Mouse (Mus musculus) G1E-ER4 (cell line): ENCODE measurements around the gene Sema3f. TPM values are rescaled to one million over a fixed set of nuclear protein-coding genes. Genes with fewer than 3 reads are reported as not detected.

ENCODE experiments used
- GATA1 ChIP-seq: IDR thresholded peaks from one replicate; pipeline ENCODE4 v1.8.0; 2012; ENCODE audit warnings: low read length, inconsistent platforms
- polyA plus RNA-seq: library from polyadenylated mRNA; stranded (reverse); fragments of >175 nt; gene quantifications from 2 replicates; pipeline ENCODE4 v1.2.3, GENCODE M21; 2012

Gene Sema3f
- polyA plus RNA-seq, 1 experiment = 0.05 TPM

GRCm38 (mm10) chr9:107700114-107700571, 10.1 kb downstream of the Sema3f start:
- no peak for TF ChIP-seq GATA1

- no peak for TF ChIP-seq GATA1
Observed at GRCm38 (mm10) chr9:107699376-107699980, 10.8 kb downstream of the Sema3f start.

- no peak for TF ChIP-seq GATA1
Observed at GRCm38 (mm10) chr9:107698611-107699190, 11.6 kb downstream of the Sema3f start.

- TF ChIP-seq GATA1 = no peak
Observed at GRCm38 (mm10) chr9:107697811-107698521, 12.3 kb downstream of the Sema3f start.

- TF ChIP-seq GATA1 = no peak
Observed at GRCm38 (mm10) chr9:107696845-107697610, 13.2 kb downstream of the Sema3f start.

- TF ChIP-seq GATA1 = no peak
Observed at GRCm38 (mm10) chr9:107696106-107696479, 14.2 kb downstream of the Sema3f start.

- TF ChIP-seq GATA1 = no peak
Observed at GRCm38 (mm10) chr9:107695441-107696105, 14.7 kb downstream of the Sema3f start.

GRCm38 (mm10) chr9:107694627-107695026, 15.6 kb downstream of the Sema3f start:
- TF ChIP-seq GATA1 = no peak

GRCm38 (mm10) chr9:107693433-107693987, 16.8 kb downstream of the Sema3f start:
- no peak for TF ChIP-seq GATA1

- TF ChIP-seq GATA1 = no peak
Observed at GRCm38 (mm10) chr9:107692785-107693184, 17.5 kb downstream of the Sema3f start.

GRCm38 (mm10) chr9:107690391-107690790, 19.9 kb downstream of the Sema3f start:
- no peak for TF ChIP-seq GATA1

GRCm38 (mm10) chr9:107688939-107689338, 21.3 kb downstream of the Sema3f start:
- TF ChIP-seq GATA1 = no peak

GRCm38 (mm10) chr9:107688415-107688814, 21.9 kb downstream of the Sema3f start:
- TF ChIP-seq GATA1 = no peak

- TF ChIP-seq GATA1 = no peak
Observed at GRCm38 (mm10) chr9:107685231-107685981, 24.9 kb downstream of the Sema3f start.
